Mouse (Mus musculus) layer of hippocampus, adult 2 months (tissue): ENCODE results near the gene Slc35b2. TPM values are rescaled to one million over a fixed set of nuclear protein-coding genes. Genes with fewer than 3 reads are reported as not detected.
A peak's percentile ranks its signal among the peaks of the same experiment; 100 is the strongest.

ENCODE experiments used
- DNase-seq, 2 experiments: peaks; one replicate each; pipeline ENCODE4 v3.0.0; 2022; ENCODE audit warnings: low spot score in 2 of 2
- H3K27ac ChIP-seq: fragments of 200-600 bp; 2 replicates; pipeline ENCODE4 v1.8.1; 2022
- H3K4me3 ChIP-seq: fragments of 200-600 bp; 2 replicates; pipeline ENCODE4 v1.8.1; 2022; ENCODE audit warnings: mild to moderate bottlenecking
- CTCF ChIP-seq: fragments of 200-600 bp; conservative IDR thresholded peaks from 2 replicates; pipeline ENCODE4 v1.8.1; 2022; ENCODE audit warnings: antibody characterized with exemption, mild to moderate bottlenecking, moderate library complexity
- total RNA-seq, 2 experiments: library from RNA; stranded (reverse); gene quantifications; 2 replicates each; pipeline ENCODE4 v1.2.3; 2021

Slc35b2 gene
- total RNA-seq, 2 experiments from 2014 or later: 31.1 to 31.8 TPM

DNA sequence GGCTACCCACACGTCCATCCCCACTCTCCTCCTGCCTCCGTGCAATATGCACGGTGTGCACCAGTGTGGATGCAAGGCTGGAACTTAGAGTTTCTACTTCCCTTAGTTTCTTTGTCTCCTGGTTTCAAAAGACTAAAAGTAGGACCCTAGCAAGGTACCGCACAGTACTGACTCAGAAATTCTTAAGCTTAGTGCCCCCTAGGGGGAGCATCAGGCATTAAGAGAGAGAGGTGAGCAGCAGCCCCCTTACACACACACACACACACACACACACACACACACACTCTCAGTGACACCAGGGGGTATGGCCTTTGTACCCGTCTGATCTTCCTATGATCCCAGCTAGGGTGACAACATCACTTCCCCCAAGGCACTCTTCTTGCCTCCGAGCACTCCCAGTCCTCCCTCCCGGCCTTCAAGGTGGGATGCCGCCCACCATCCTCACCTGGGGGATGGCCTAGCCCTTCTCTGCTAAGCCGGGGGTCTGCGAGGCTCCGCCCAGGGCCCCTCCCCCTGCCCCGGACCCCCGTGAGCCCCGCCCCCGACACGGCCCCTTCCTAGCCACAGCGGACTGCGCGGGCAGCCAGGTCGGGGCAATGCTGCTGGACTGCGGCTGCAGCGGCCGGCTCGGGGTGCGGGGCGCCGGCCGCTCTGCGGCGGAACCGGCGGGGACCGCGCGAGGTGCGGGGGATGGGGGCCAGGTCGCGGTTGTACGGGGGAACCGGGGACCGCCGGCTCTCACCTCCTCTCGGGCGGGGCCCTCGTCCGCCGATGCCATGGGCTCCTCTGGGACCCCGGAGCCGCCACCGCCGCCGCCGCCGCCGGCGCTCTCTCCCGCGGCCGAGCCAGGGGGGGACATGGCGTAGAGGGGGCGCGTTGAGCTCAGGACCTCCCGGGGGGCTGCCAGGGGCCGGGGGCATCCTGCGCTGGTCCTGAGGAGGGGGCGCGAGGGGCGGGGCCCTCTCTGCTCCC is 14.8 kb upstream of the Slc35b2 start:
- TF ChIP-seq CTCF: peak; percentile 70
- Histone ChIP-seq H3K4me3 (peak overlapping the region; percentile 75), H3K27ac (peak overlapping the region; percentile 96)
- peak; percentile 69 to 75 for DNase-seq

DNA sequence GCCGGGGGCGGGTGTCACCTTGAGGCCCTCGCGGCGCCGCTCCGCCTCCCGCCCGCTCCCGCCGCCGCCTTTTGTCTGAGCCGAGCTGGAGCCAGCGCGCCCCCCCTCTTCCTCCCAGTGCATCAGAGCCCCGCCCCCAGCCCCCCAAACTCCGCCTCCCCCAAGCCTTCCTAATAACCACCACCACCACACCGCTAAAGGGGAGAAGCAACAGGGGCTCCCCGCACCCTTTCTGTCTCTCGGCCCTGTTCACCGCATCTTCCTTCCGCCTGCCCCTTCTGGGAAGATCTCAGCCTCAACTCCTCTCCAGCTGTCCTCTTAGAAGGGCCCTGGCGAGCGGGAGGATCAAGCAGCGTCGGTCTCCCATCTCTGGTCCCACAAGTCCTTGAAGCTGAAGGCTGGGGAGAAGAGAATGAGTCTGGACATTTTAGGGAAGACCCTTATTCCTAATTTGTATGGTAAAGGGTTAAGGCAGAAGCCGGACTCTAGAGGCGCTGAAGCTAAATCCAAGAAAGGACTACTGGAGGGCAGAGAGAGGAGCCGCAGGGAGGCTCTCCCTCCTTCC is 14.0 kb upstream of the Slc35b2 start, which contains the start of gene Tmem151b:
TSS of gene Tmem151b (minus strand) at position 61 of the 565 bp plus-strand sequence.
- no peak for TF ChIP-seq CTCF
- peak; percentile 65 to 67 for DNase-seq
- peak within 1 kb of the TSS; percentile 96 for H3K27ac ChIP-seq
- peak within 1 kb of the TSS; percentile 75 for H3K4me3 ChIP-seq

DNA sequence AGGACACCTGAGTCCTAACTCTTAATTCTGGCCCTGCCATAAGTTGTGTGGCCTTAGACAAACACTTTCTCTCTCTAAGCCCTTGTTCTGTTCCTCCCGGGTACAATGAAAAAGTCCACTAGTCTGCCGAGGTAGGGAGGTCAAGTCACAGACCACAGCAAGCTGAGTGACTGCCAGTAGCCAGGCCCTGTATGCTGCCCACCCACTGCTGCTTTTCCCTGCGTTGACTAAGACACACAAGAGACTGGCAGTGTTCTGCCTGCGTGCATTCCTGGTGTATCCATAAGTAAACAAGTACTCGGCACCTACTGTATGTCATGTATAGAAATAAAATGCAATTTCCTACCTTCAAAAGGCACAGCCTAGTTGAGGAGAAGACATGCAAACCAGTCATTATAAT is 13.4 kb upstream of the Slc35b2 start:
- no peak for TF ChIP-seq CTCF
- H3K4me3 ChIP-seq: no peak overlapping the region
- DNase-seq: no peak
- H3K27ac ChIP-seq: peak overlapping the region; percentile 96; the same call in 1 of the 2 replicates

DNA sequence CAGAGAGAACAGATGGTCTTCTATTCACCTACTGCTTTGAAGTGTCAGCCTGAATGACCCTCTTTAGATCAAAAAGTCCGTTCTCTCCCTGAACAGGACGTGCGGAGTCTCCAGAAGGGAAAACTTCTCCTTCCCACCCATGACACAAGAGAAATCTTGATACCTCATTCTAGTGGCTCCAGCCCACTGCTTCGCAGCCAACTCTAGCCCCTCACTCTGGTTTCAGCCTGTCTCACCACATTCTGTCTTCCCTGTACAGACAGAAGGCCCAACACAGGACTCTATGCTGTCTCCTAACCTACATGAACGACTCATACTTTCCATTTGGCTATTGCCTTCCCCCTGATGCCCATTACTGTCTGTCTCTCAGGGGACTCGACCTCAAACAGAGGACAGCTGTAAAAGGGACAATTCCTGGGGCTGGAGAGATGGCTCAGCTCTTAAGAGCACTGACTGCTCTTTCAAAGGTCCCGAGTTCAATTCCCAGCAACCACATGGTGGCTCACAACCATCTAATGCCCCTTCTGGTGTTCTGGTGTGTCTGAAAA is 12.4 kb upstream of the Slc35b2 start:
- no peak for DNase-seq
- Histone ChIP-seq H3K4me3 (no peak overlapping the region), H3K27ac (no peak overlapping the region)
- TF ChIP-seq CTCF: no peak

DNA sequence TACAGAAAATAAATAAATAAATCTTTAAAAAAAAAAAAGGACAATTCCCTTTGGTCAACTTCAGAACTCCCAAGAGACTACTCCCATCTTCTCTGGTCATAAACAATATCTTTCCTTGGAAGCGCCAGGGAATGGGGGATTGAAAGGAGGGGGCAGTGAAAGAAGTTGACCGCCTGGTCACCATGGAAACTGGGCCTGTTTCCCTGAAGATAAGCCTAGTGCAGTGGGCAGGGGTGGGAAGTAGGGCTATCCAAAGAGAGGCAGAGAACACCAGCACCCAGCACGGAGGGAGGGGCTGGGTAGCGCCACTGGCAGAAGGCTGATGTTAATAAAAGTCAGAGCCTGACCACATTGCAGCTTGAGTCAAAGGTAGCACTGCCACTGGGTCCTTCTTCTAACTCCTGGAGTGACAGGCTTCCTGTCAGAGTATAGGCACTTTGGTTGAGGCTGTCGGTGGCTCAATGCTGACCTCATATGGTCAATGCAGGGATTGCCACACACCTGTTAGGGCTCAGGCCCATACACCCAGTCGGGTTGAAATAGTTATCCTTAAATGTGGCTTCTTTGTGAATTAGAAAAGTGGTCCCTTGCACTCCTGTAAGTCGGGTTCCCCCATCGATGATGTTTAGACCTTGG is 11.7 kb upstream of the Slc35b2 start:
- H3K4me3 ChIP-seq: no peak overlapping the region
- TF ChIP-seq CTCF: peak; percentile 94
- H3K27ac ChIP-seq: no peak overlapping the region
- DNase-seq: peak; percentile 81 to 86

DNA sequence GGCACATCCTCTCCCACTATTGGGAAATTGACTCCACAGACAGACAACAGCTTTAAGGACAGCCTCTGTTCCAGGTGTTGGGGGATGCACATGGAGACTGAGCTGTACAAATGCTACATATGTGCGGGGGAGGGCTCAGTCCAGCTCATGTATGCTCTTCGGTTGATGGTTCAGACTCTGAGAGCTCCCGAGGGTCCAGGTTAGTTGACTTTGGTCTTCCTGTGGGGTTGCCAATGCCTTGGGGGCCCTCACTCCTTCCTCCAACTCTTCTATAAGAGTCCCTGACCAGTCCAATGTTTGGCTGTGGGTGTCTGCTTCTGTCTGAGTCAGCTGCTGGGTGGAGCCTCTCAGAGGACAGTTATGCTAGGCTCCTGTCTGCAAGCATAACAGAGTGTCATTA is 10.6 kb upstream of the Slc35b2 start:
- Histone ChIP-seq H3K4me3 (no peak overlapping the region), H3K27ac (no peak overlapping the region)
- no peak for DNase-seq
- no peak for TF ChIP-seq CTCF

DNA sequence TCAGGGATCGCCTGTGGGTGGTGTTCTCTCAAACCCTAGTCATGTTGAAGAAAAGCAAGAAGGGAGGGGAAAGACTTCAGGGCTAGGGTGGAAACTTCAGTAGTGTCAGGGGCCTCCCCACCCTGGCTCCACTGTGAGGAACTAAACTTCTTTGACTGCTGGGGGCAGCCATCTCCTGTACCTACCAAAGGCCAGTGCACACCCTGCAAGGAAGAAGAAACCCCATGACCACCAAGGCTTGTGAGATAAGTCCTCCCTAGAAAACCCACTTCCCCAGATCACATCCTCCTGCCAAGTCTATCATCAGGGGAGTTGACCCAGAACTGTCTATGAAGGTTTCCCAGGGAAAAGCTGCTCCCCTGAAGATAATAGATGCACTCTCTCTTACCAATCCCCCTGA is 9.3 kb upstream of the Slc35b2 start:
- H3K27ac ChIP-seq: no peak overlapping the region
- TF ChIP-seq CTCF: no peak
- no peak overlapping the region for H3K4me3 ChIP-seq
- DNase-seq: no peak

DNA sequence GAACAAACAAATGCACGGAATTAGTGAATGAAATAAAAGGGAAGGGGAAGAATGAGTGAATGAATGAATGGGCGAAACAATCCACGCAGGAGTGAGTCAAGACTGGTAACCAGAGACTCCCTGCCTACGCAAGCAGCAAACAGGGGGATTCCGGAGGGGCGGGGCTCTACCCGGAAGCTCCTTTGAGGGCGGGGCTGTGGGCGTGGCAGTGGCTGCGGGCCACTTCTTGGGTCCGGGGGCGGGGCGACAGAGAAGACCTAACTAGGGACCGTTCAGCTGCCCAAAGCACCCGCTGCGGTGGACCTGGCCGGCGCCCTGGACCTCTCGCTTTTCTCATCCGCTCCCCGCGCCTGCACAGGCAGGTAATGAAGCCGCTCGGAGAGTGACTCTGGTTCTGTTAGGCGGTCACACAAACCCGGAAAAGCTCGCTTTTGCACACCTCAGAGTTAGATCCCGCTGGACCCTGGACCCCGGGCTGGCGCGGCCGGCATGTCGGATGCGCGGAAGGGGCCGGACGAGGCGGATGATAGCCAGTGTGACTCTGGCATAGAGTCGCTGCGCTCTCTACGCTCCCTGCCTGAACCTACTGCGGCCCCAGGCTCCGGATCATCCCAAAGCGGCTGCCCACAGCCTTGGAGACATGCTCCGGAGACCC is 8.1 kb upstream of the Slc35b2 start, which contains the start of gene Nfkbie:
TSS of gene Nfkbie (plus strand) at position 252 of the 655 bp plus-strand sequence.
- TF ChIP-seq CTCF: no peak
- Histone ChIP-seq H3K27ac (peak within 1 kb of the TSS; percentile 60; the same call in 1 of the 2 replicates), H3K4me3 (peak within 1 kb of the TSS; percentile 75)
- DNase-seq: peak; percentile 83 to 85

DNA sequence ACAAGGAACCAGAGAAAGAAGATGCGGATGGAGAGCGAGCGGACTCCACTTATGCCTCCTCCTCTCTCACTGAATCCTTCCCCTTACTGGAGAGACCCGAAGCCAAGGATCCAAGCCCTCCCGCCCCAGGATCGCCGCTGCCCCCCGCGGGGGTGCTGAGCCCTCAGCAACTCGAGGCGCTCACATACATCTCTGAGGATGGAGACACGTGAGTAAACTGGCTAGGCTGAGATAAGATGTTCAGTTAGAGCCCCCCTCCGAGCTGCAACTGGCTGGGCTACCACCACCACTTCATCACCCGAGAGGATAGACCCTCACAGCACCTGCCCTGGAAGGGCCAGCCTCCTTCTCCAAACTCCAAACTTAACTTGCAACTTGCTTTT is 7.6 kb upstream of the Slc35b2 start:
- no peak for TF ChIP-seq CTCF
- DNase-seq: no peak
- Histone ChIP-seq H3K4me3 (peak overlapping the region; percentile 75), H3K27ac (peak overlapping the region; percentile 60; the same call in 1 of the 2 replicates)

DNA sequence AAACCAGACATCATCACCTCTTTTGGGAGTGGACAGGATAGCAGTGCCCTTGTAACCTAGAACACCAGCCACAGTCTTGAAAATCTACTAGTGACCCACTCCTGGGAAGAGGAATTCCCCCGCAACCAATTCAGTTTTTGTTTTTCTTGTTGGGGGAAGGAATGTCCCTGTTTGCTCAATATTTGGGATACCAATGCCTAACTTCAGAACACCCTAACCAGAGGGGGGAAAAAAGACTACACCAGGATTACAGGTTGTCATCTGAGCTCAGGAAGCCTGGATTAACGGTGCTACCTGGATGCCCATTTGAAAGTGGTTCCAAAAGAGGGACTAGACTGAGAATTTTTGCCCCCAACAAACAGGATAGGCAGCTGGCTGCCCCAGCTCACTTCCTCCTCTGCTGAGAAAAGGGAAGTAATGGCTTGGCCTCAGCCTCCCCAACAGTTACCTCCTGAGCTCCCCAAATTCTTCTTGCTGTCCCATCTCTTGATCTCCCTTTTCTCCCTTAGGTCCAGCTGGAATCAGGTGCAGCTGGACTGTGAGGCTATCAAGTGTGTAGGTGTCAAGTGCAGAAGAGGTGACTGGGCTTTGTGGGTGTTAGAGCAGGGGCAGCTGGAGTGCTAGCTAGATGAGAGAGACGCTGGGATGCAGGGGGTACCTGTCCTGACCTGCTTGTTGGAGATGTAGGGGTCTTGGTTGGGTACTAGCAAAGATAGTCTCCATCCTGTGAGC is 7.0 kb upstream of the Slc35b2 start:
- no peak for TF ChIP-seq CTCF
- no peak for DNase-seq
- Histone ChIP-seq H3K4me3 (no peak overlapping the region; the same call in 1 of the 2 replicates), H3K27ac (no peak overlapping the region)

DNA sequence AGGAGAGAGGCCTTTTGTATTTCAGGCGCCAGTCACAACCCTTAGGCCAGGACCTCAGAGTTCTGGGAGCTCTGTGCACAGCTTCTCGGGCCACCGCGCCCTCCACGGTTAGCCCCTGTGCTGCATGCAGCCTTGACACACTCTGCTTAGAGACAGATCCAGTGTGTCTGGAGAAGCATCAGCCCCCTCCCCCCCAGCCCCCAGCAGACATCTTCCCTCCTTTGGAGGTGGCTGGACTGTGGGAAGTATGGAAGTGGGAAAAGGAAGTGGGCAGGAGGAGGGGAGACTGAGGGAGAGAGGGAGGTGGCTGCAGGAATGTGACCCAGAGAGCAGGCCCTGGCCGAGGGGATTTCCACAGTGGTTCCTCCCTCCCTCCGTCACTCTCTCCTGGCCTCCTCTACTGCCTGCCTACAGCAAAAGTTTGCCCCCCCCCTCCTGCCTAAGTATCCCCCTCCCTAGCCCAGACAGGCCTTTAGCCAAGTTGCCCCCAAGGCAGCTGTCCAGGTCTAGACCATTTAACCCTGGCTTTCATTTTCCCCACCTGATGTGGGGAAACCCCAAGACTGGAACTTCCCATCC is 6.3 kb upstream of the Slc35b2 start:
- TF ChIP-seq CTCF: no peak
- no peak for DNase-seq
- H3K4me3 ChIP-seq: no peak overlapping the region
- H3K27ac ChIP-seq: no peak overlapping the region
